ENCODE assay signal across 26 mouse cellular contexts in the genomic region with DNA sequence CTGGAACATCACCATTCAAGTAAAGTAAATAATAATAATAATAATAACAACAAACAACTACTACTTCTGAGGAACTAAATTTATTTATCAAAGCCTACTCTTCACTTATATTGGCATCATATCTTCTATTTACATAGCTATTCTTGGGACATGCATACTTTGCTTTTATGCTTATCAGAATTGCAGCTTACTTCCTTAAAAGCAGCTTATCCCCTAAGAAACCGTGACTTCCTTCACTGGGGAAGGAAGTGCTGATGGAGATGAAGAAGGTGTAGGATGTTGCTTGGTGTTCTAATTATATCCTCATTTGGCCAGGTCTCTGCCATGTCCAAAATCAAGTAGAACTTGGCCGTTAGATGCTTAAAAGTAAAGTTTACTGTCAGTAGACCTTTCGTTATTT.
"Had no signal": no experiment of that assay in that cellular context is flagged by ENCODE, and none has a peak within 500 bp of the region (broad histone marks: within the 10 kb centered on the region; RNA-seq: fewer than 3 reads in every experiment).

No protein-coding gene starts in this region.

- DNase-seq: gastrocnemius, postnatal 14 days; gastrocnemius, postnatal 36 days; heart, adult 11 months; heart, adult 2 months; heart, postnatal 14 days; heart, postnatal 36 days; kidney, adult 11 months; kidney, adult 2 months; kidney, adult 9 months; kidney, postnatal 14 days; kidney, postnatal 36 days; liver; liver, embryonic 13.5 days; liver, postnatal 0 days had no signal

- H3K4me3 ChIP-seq: heart, adult 2 months; heart, embryonic 13.5 days; heart, embryonic 15.5 days; hindbrain, embryonic 13.5 days; hindbrain, embryonic 15.5 days; kidney, embryonic 15.5 days; left cerebral cortex, adult 2 months; limb, embryonic 10.5 days; limb, embryonic 12.5 days; liver, embryonic 13.5 days; liver, embryonic 15.5 days had no signal

- H3K27ac ChIP-seq: heart, embryonic 13.5 days; heart, embryonic 15.5 days; hindbrain, embryonic 13.5 days; hindbrain, embryonic 15.5 days; hindbrain, postnatal 0 days; kidney, embryonic 15.5 days; kidney, postnatal 0 days; limb, embryonic 10.5 days; limb, embryonic 12.5 days; liver, embryonic 13.5 days; liver, embryonic 15.5 days had no signal

- ATAC-seq: hindbrain, postnatal 0 days; intestine, embryonic 16.5 days; liver, postnatal 0 days had no signal
